8 mouse cellular contexts compared by ENCODE assay signal in genomic region chr2:20494666-20495065, GRCm38 (mm10).
DNase-seq lines count a peak whose midpoint lies in the region; ATAC-seq and TF ChIP-seq lines count a peak whose summit lies in the region.

No protein-coding gene starts in this region.

- DNase-seq in heart, adult 9 months (ENCODE audit: low spot score in 2 of 2), result peak; percentile 32 to 39
- DNase-seq in adrenal gland, adult 18-20 months (ENCODE audit: low spot score in 2 of 2), result peak; percentile 39 to 52
- peak; percentile 58 to 64 for DNase-seq in heart, postnatal 36 days
- DNase-seq in layer of hippocampus, postnatal 36 days, result peak; percentile 29 to 35
- DNase-seq in thymus, postnatal 0 days (ENCODE audit: low spot score), result peak; percentile 42

- WGBS in heart, embryonic 11.5 days (ENCODE audit: insufficient replicate concordance), result 30% methylated on average over 3 of the region's 3 CpGs
- 14% methylated on average over 3 of the region's 3 CpGs for WGBS in midbrain, embryonic 13.5 days

- H3K9me3 ChIP-seq in heart, embryonic 11.5 days (replicated peaks; ENCODE audit: control insufficient read depth, low read length), result no peaks in the 10 kb centered on the region; the same call in 1 of the 2 replicates
- H3K9me3 ChIP-seq in midbrain, embryonic 13.5 days, result 0 out of 2 replicates have a peak, but pooled peaks cover 4% of the 10 kb centered on the region

- no peak overlapping the region for H3K27ac ChIP-seq in heart, embryonic 11.5 days (ENCODE audit: low read depth, low read length)
- no peak overlapping the region for H3K27ac ChIP-seq in cortical plate, adult 2 months (ENCODE audit: insufficient read depth, low read length)
- no peak overlapping the region for H3K27ac ChIP-seq in midbrain, embryonic 13.5 days

- no peaks in the 10 kb centered on the region for H3K27me3 ChIP-seq in heart, embryonic 11.5 days (ENCODE audit: control insufficient read depth, insufficient read depth, low read length)
- H3K27me3 ChIP-seq in midbrain, embryonic 13.5 days, result no peaks in the 10 kb centered on the region

- no peak overlapping the region for H3K4me3 ChIP-seq in heart, embryonic 11.5 days (ENCODE audit: low read depth, low read length)
- H3K4me3 ChIP-seq in cortical plate, adult 2 months (ENCODE audit: insufficient read depth, low read length), result no peak overlapping the region
- H3K4me3 ChIP-seq in midbrain, embryonic 13.5 days (replicated peaks), result no peak overlapping the region

- no peaks in the 10 kb centered on the region for H3K4me1 ChIP-seq in heart, embryonic 11.5 days (ENCODE audit: control insufficient read depth, insufficient read depth, low read length)
- no peaks in the 10 kb centered on the region for H3K4me1 ChIP-seq in cortical plate, adult 2 months (ENCODE audit: control insufficient read depth, insufficient read depth, low read length)
- H3K4me1 ChIP-seq in midbrain, embryonic 13.5 days (replicated peaks), result no peaks in the 10 kb centered on the region

- H3K36me3 ChIP-seq in heart, embryonic 11.5 days (ENCODE audit: control insufficient read depth, insufficient read depth, low read length), result no peaks in the 10 kb centered on the region
- H3K36me3 ChIP-seq in midbrain, embryonic 13.5 days, result no peaks in the 10 kb centered on the region

- no peak overlapping the region for H3K9ac ChIP-seq in heart, embryonic 11.5 days (ENCODE audit: low read depth, low read length)
- H3K9ac ChIP-seq in midbrain, embryonic 13.5 days (replicated peaks), result no peak overlapping the region

- TF ChIP-seq POLR2A in cortical plate, adult 2 months (IDR thresholded peaks at IDR 0.05; ENCODE audit: extremely low read depth, insufficient read depth, low read length), result no peak

- intact Hi-C loops in heart, postnatal 36 days (cut with DNase I), result loop anchor here (1.0 to 5.0 kb wide), 5 partner anchors 24 to 367 kb away; no protein-coding TSS in a partner anchor

- H3K4me2 ChIP-seq in heart, embryonic 11.5 days, result no peak overlapping the region
- no peak overlapping the region for H3K4me2 ChIP-seq in midbrain, embryonic 13.5 days (replicated peaks)

- peak; percentile 86 for TF ChIP-seq CTCF in cortical plate, adult 2 months (IDR thresholded peaks at IDR 0.05; ENCODE audit: extremely low read depth, insufficient read depth, low read length)

- ATAC-seq in heart, embryonic 11.5 days (replicated peaks; ENCODE audit: insufficient number of reproducible peaks, low FRiP score, low TSS enrichment), result no peak
- ATAC-seq in midbrain, embryonic 13.5 days, result 0 out of 2 replicates have a peak, but pooled peaks have one; percentile 63
